Mouse (Mus musculus) G1E (cell line): ENCODE data around the gene Pdgfc.

Source experiments
- CTCF ChIP-seq: IDR thresholded peaks from 2 replicates; pipeline ENCODE4 v1.5.1; 2012; ENCODE audit warnings: low read depth, low read length, inconsistent platforms, mixed read lengths
- GATA1 ChIP-seq: IDR thresholded peaks from 2 replicates; pipeline ENCODE4 v1.6.1; 2012; ENCODE audit warnings: borderline replicate concordance, low read length, inconsistent platforms, mixed read lengths
- TAL1 ChIP-seq: conservative IDR thresholded peaks from 2 replicates; pipeline ENCODE4 v1.6.1; 2012; ENCODE audit warnings: low read depth, low read length, inconsistent platforms, mixed read lengths

DNA sequence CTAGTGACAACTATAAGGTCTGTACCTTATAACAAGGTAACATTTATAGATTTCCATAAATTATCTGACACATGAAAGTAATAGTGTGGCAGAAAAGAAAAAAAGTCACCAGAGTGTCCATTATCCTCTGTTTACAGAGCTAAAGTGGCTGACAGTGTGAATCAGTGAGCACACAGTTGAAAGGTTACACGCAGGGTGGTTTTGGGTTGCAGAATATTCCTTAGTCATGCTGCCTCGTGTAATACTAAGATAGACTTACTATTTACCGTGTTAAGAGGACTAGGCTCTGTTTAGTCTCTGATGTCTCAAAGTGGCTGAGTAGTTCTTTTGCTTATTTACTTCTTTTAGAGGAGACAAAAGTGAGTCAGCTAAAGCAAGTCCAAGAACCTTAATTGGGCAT is 100.8 kb downstream of the Pdgfc start:
- TF ChIP-seq CTCF (no peak), GATA1 (no peak), TAL1 (no peak)
